Mouse (Mus musculus): Measurements from ENCODE around the gene Fam131b. TPM values are rescaled to one million over a fixed set of nuclear protein-coding genes. Genes with fewer than 3 reads are reported as not detected.

Fam131b gene
- total and polyA plus RNA-seq, 3 experiments: 0.60 to 0.82 (median 0.61) TPM

- intact Hi-C loops (cut with DNase I): no loop called here
- Histone ChIP-seq H3K4me3 (no peak overlapping the region), H3K36me3 (ENCODE audit: control insufficient read depth, insufficient read depth, low read length) (peaks cover 6% of the 10 kb centered on the region), H3K4me1 (ENCODE audit: control insufficient read depth, insufficient read depth, low read length) (peaks cover 16% of the 10 kb centered on the region), H3K27me3 (ENCODE audit: control insufficient read depth, insufficient read depth, low read length) (no peaks in the 10 kb centered on the region), H3K9ac (ENCODE audit: low read depth, low read length) (no peak overlapping the region), H3K27ac (peak overlapping the region; percentile 26; the same call in 1 of the 2 replicates), H3K79me2 (replicated peaks; ENCODE audit: control insufficient read depth, insufficient read depth, low read length) (no peaks in the 10 kb centered on the region)
- DNase-seq: peak; percentile 55 to 59
- no peak for TF ChIP-seq CTCF (IDR thresholded peaks at IDR 0.05)
- no peak for TF ChIP-seq POLR2A (IDR thresholded peaks at IDR 0.05; ENCODE audit: insufficient read depth, low read depth, low read length)
- peak; percentile 68; the same call in 1 of the 2 replicates for TF ChIP-seq EP300 (IDR thresholded peaks at IDR 0.05; ENCODE audit: insufficient read depth, low read depth, low read length)
- WGBS: 62% methylated on average over 4 of the region's 4 CpGs
These were observed 46.4 kb upstream of the Fam131b start for GRCm38 (mm10) chr6:42370630-42371363.

DNA sequence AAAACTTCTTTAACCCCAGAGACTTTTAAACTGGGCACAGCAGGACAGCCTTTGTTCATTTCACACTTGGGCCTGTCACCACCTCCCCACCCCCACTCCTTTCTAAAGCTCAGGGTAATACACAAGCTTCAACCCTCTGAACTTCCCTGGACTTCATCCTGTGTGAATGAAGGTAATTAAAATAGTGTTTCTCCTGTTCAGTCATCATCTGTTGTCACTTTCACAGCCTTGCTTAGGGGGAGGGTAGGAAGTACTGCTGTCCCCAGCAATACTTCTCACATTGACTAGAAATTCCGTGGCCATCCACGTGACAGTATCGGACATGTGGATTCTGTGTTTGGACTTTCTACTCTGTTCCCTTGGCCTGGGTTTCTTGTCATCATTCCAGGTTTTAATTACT, 45.4 kb upstream of the Fam131b start:
- WGBS: 30% methylated on average over 3 of the region's 3 CpGs
- no peak overlapping the region; the same call in 1 of the 2 replicates for H3K27ac ChIP-seq

GRCm38 (mm10) chr6:42365215-42365614, 40.8 kb upstream of the Fam131b start:
- H3K36me3 ChIP-seq (ENCODE audit: control insufficient read depth, insufficient read depth, low read length): peaks cover 5% of the 10 kb centered on the region
- no peak overlapping the region for H3K4me3 ChIP-seq
- WGBS: 89% methylated on average over 6 of the region's 6 CpGs
- intact Hi-C loops (cut with DNase I): no loop called here
- no peaks in the 10 kb centered on the region for H3K27me3 ChIP-seq (ENCODE audit: control insufficient read depth, insufficient read depth, low read length)
- no peaks in the 10 kb centered on the region for H3K79me2 ChIP-seq (replicated peaks; ENCODE audit: control insufficient read depth, insufficient read depth, low read length)
- no peak overlapping the region for H3K9ac ChIP-seq (ENCODE audit: low read depth, low read length)
- H3K27ac ChIP-seq: no peak overlapping the region
- TF ChIP-seq EP300 (IDR thresholded peaks at IDR 0.05; ENCODE audit: insufficient read depth, low read depth, low read length) (no peak), CTCF (IDR thresholded peaks at IDR 0.05) (no peak), POLR2A (IDR thresholded peaks at IDR 0.05; ENCODE audit: insufficient read depth, low read depth, low read length) (no peak)
- peaks cover 17% of the 10 kb centered on the region for H3K4me1 ChIP-seq (ENCODE audit: control insufficient read depth, insufficient read depth, low read length)
- DNase-seq: no peak

More for the DNA sequence above, 45.4 kb upstream of the Fam131b start:
- peak in 1 of 2 experiments; percentile 49 for DNase-seq
- H3K4me1 ChIP-seq (ENCODE audit: control insufficient read depth, insufficient read depth, low read length): peaks cover 12% of the 10 kb centered on the region
- H3K79me2 ChIP-seq (replicated peaks; ENCODE audit: control insufficient read depth, insufficient read depth, low read length): no peaks in the 10 kb centered on the region
- H3K36me3 ChIP-seq (ENCODE audit: control insufficient read depth, insufficient read depth, low read length): peaks cover 6% of the 10 kb centered on the region
- H3K9ac ChIP-seq (ENCODE audit: low read depth, low read length): no peak overlapping the region
- H3K27me3 ChIP-seq (ENCODE audit: control insufficient read depth, insufficient read depth, low read length): no peaks in the 10 kb centered on the region
- TF ChIP-seq POLR2A (IDR thresholded peaks at IDR 0.05; ENCODE audit: insufficient read depth, low read depth, low read length) (no peak), EP300 (IDR thresholded peaks at IDR 0.05; ENCODE audit: insufficient read depth, low read depth, low read length) (no peak), CTCF (IDR thresholded peaks at IDR 0.05) (no peak)
- intact Hi-C loops (cut with DNase I): no loop called here
- H3K4me3 ChIP-seq: no peak overlapping the region

DNA sequence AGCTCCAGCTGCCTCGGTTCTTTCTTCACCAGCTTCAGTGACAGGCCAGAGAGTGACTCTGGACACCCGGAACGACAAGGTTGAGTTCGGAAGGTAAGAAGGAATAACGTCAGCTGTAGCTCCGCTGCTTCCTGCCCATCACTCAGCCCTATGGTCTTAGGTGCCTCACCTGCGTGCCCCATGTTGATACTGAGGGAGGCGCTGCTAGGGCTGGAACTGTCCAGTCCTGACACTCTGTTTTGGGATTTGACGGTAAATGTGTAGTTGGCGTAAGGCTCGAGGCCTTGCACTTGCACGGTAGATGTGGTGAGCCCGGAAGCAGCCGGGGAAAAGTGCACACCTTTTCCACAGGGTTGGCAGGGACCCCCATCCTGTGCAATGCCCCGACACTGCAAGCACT, 40.2 kb upstream of the Fam131b start:
- Histone ChIP-seq H3K27me3 (ENCODE audit: control insufficient read depth, insufficient read depth, low read length) (no peaks in the 10 kb centered on the region), H3K9ac (ENCODE audit: low read depth, low read length) (no peak overlapping the region), H3K4me3 (no peak overlapping the region), H3K4me1 (ENCODE audit: control insufficient read depth, insufficient read depth, low read length) (peaks cover 19% of the 10 kb centered on the region), H3K36me3 (ENCODE audit: control insufficient read depth, insufficient read depth, low read length) (peaks cover 10% of the 10 kb centered on the region), H3K27ac (no peak overlapping the region), H3K79me2 (replicated peaks; ENCODE audit: control insufficient read depth, insufficient read depth, low read length) (no peaks in the 10 kb centered on the region)
- TF ChIP-seq CTCF (IDR thresholded peaks at IDR 0.05) (no peak), POLR2A (IDR thresholded peaks at IDR 0.05; ENCODE audit: insufficient read depth, low read depth, low read length) (no peak), EP300 (IDR thresholded peaks at IDR 0.05; ENCODE audit: insufficient read depth, low read depth, low read length) (no peak)
- DNase-seq: no peak
- intact Hi-C loops (cut with DNase I): no loop called here
- WGBS: 93% methylated on average over 15 of the region's 15 CpGs

DNA sequence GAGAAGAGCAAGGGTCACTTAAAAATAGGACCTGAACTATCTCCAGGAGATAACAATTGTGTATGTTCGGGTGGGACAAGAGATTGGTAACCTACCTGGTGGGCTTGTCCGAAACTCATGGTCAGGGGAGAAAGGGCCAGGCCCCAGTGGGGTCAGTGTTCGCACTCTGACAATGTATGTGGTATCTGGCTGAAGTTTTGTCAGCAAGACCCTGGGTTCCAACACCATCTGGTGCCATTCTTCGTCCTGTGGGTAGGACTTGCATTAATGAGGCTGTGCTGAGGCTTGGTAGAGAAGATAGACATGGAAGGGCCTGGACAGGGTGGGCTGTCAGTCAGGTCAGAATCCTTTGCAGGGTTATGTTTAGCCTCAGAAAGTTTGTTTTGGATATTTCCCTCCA, 39.6 kb upstream of the Fam131b start:
- no peak overlapping the region for H3K27ac ChIP-seq
- peaks cover 13% of the 10 kb centered on the region for H3K36me3 ChIP-seq (ENCODE audit: control insufficient read depth, insufficient read depth, low read length)
- TF ChIP-seq CTCF (IDR thresholded peaks at IDR 0.05): no peak
- no peak for TF ChIP-seq POLR2A (IDR thresholded peaks at IDR 0.05; ENCODE audit: insufficient read depth, low read depth, low read length)
- TF ChIP-seq EP300 (IDR thresholded peaks at IDR 0.05; ENCODE audit: insufficient read depth, low read depth, low read length): no peak
- WGBS: 89% methylated on average over 4 of the region's 4 CpGs
- H3K9ac ChIP-seq (ENCODE audit: low read depth, low read length): no peak overlapping the region
- H3K4me3 ChIP-seq: no peak overlapping the region
- no peaks in the 10 kb centered on the region for H3K27me3 ChIP-seq (ENCODE audit: control insufficient read depth, insufficient read depth, low read length)
- no peak for DNase-seq
- no peaks in the 10 kb centered on the region for H3K79me2 ChIP-seq (replicated peaks; ENCODE audit: control insufficient read depth, insufficient read depth, low read length)
- intact Hi-C loops (cut with DNase I): no loop called here
- peaks cover 22% of the 10 kb centered on the region for H3K4me1 ChIP-seq (ENCODE audit: control insufficient read depth, insufficient read depth, low read length)

DNA sequence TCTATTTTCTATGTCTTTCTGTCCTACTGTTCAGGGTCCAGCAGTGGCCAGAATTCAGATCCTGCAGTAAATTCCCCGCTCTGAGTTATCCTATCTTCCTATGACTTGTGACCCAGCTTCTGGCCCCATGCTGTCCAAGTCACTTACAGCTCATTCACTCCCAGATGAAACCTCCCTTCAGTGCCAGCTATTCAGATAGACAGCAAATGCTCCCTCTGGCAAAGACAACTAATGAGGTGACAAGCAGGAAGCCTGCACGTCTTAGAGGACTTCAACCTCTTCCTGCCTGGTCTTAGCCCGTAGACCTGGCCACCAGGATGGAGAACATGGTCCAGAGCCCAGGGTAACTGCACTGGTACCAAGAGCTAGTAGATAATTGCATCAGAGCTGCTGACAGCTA, 38.5 kb upstream of the Fam131b start:
- Histone ChIP-seq H3K36me3 (ENCODE audit: control insufficient read depth, insufficient read depth, low read length) (peaks cover 15% of the 10 kb centered on the region), H3K79me2 (replicated peaks; ENCODE audit: control insufficient read depth, insufficient read depth, low read length) (no peaks in the 10 kb centered on the region), H3K9ac (ENCODE audit: low read depth, low read length) (no peak overlapping the region), H3K27me3 (ENCODE audit: control insufficient read depth, insufficient read depth, low read length) (no peaks in the 10 kb centered on the region), H3K4me3 (no peak overlapping the region), H3K27ac (no peak overlapping the region), H3K4me1 (ENCODE audit: control insufficient read depth, insufficient read depth, low read length) (peaks cover 27% of the 10 kb centered on the region)
- intact Hi-C loops (cut with DNase I): no loop called here
- TF ChIP-seq EP300 (IDR thresholded peaks at IDR 0.05; ENCODE audit: insufficient read depth, low read depth, low read length) (no peak), CTCF (IDR thresholded peaks at IDR 0.05) (no peak), POLR2A (IDR thresholded peaks at IDR 0.05; ENCODE audit: insufficient read depth, low read depth, low read length) (no peak)
- DNase-seq: peak in 1 of 2 experiments; percentile 22
- WGBS: 14% methylated on average over 3 of the region's 3 CpGs
